ENCODE assay signal across 25 mouse cellular contexts in genomic region chr10:41460501-41460900, GRCm38 (mm10). TPM values are rescaled to one million over a fixed set of nuclear protein-coding genes. Genes with fewer than 3 reads are reported as not detected.
DNase-seq lines count a peak whose midpoint lies in the region; ATAC-seq and TF ChIP-seq lines count a peak whose summit lies in the region.
"Had no signal": no experiment of that assay in that cellular context is flagged by ENCODE, and none has a peak within 500 bp of the region (broad histone marks: within the 10 kb centered on the region; RNA-seq: fewer than 3 reads in every experiment).

No protein-coding gene starts in this region.

- no peak for TF ChIP-seq CTCF in midbrain, postnatal 0 days (IDR thresholded peaks at IDR 0.05)
- no peak for TF ChIP-seq CTCF in E14TG2a.4 (conservative IDR thresholded peaks at IDR 0.05; ENCODE audit: low read length)

- no peak for ATAC-seq in midbrain, embryonic 11.5 days (ENCODE audit: low FRiP score)
- no peak for ATAC-seq in midbrain, postnatal 0 days (ENCODE audit: low FRiP score)
- ATAC-seq: CD4-positive, CD25-positive, alpha-beta regulatory T cell, adult 4 months; inflammation-experienced regulatory T-cells, adult 6 months; liver, postnatal 0 days; lung, postnatal 0 days had no signal

- 35% methylated on average over 2 of the region's 2 CpGs for WGBS in midbrain, embryonic 11.5 days
- WGBS in midbrain, postnatal 0 days: 45% methylated on average over 2 of the region's 2 CpGs

- peak; percentile 88 for DNase-seq in heart, adult 11 months
- no peak for DNase-seq in heart, postnatal 4 days
- peak; percentile 12 for DNase-seq in midbrain, embryonic 11.5 days (ENCODE audit: low spot score, missing footprints)
- DNase-seq in midbrain, postnatal 0 days (ENCODE audit: low spot score): no peak
- DNase-seq in R1 (ENCODE audit: low read depth, low spot score): peak; percentile 71
- DNase-seq in embryo, embryonic 11 days: no peak
- DNase-seq: adrenal gland, postnatal 14 days; cerebellum, adult 9-10 months; heart, postnatal 14 days; kidney, adult 8-10 months; kidney, postnatal 25 days; liver, postnatal 0 days had no signal

- no peaks in the 10 kb centered on the region for H3K4me1 ChIP-seq in midbrain, embryonic 11.5 days (ENCODE audit: control insufficient read depth, insufficient read depth, low read length)
- H3K4me1 ChIP-seq in midbrain, postnatal 0 days (ENCODE audit: insufficient read depth, low read length): no peaks in the 10 kb centered on the region
- H3K4me1 ChIP-seq in E14TG2a.4 (replicated peaks; ENCODE audit: low read depth, low read length): peaks cover 85% of the 10 kb centered on the region
- H3K4me1 ChIP-seq: embryonic facial prominence, embryonic 15.5 days had no signal

- no peaks in the 10 kb centered on the region for H3K9me3 ChIP-seq in midbrain, embryonic 11.5 days (ENCODE audit: control insufficient read depth, low read length)
- no peaks in the 10 kb centered on the region for H3K9me3 ChIP-seq in midbrain, postnatal 0 days (ENCODE audit: low read length)
- H3K9me3 ChIP-seq in E14TG2a.4 (ENCODE audit: low read length): no peaks in the 10 kb centered on the region
- H3K9me3 ChIP-seq: embryonic facial prominence, embryonic 15.5 days; heart, embryonic 12.5 days; neural tube, embryonic 12.5 days had no signal

- H3K4me3 ChIP-seq in midbrain, embryonic 11.5 days (ENCODE audit: low read depth, low read length): no peak overlapping the region
- H3K4me3 ChIP-seq in midbrain, postnatal 0 days (ENCODE audit: low read depth, low read length): no peak overlapping the region
- H3K4me3 ChIP-seq in E14TG2a.4 (replicated peaks; ENCODE audit: low read length): peak overlapping the region; percentile 27; the same call in 1 of the 2 replicates
- H3K4me3 ChIP-seq: embryonic facial prominence, embryonic 15.5 days; heart, embryonic 12.5 days; layer of hippocampus, adult 2 months; neural tube, embryonic 12.5 days had no signal

- peaks cover 9% of the 10 kb centered on the region for H3K36me3 ChIP-seq in midbrain, embryonic 11.5 days (ENCODE audit: control insufficient read depth, insufficient read depth, low read length)
- peaks cover 30% of the 10 kb centered on the region for H3K36me3 ChIP-seq in midbrain, postnatal 0 days (ENCODE audit: insufficient read depth, low read length)
- H3K36me3 ChIP-seq in E14TG2a.4 (ENCODE audit: insufficient read depth, low read length): peaks cover 69% of the 10 kb centered on the region

- H3K4me2 ChIP-seq in midbrain, embryonic 11.5 days: no peak overlapping the region
- H3K4me2 ChIP-seq in midbrain, postnatal 0 days (ENCODE audit: low read depth, low read length, poor library complexity, severe bottlenecking): no peak overlapping the region
- H3K4me2 ChIP-seq: embryonic facial prominence, embryonic 15.5 days; heart, embryonic 12.5 days; hindbrain, embryonic 14.5 days; neural tube, embryonic 12.5 days had no signal

- H3K27me3 ChIP-seq in midbrain, embryonic 11.5 days (ENCODE audit: control insufficient read depth, insufficient read depth, low read length): no peaks in the 10 kb centered on the region
- H3K27me3 ChIP-seq in midbrain, postnatal 0 days (ENCODE audit: insufficient read depth, low read length): no peaks in the 10 kb centered on the region
- H3K27me3 ChIP-seq in E14TG2a.4 (ENCODE audit: insufficient read depth, low read length): no peaks in the 10 kb centered on the region
- H3K27me3 ChIP-seq: embryonic facial prominence, embryonic 15.5 days; heart, embryonic 12.5 days; neural tube, embryonic 12.5 days had no signal

- H3K27ac ChIP-seq in midbrain, embryonic 11.5 days (ENCODE audit: low read depth, low read length): no peak overlapping the region
- no peak overlapping the region for H3K27ac ChIP-seq in midbrain, postnatal 0 days (ENCODE audit: low read depth, low read length)
- H3K27ac ChIP-seq: embryonic facial prominence, embryonic 15.5 days; hindbrain, embryonic 14.5 days; layer of hippocampus, adult 2 months; macrophage; neural tube, embryonic 12.5 days had no signal

- no peak overlapping the region for H3K9ac ChIP-seq in midbrain, embryonic 11.5 days (ENCODE audit: low read length)
- H3K9ac ChIP-seq in midbrain, postnatal 0 days (replicated peaks; ENCODE audit: low read length, poor library complexity, severe bottlenecking): no peak overlapping the region
- H3K9ac ChIP-seq: embryonic facial prominence, embryonic 15.5 days; heart, embryonic 12.5 days; hindbrain, embryonic 14.5 days; liver, postnatal 0 days; neural tube, embryonic 12.5 days had no signal

RNA-seq across cellular contexts. Expression of gene Zbtb24, which starts 10.3 kb away (rescaled TPM):
- total RNA-seq in heart, postnatal 4 days (2021): 10 to 100 TPM; 10.5 to 12.9 TPM
- polyA plus RNA-seq in midbrain, embryonic 11.5 days (2014; fragmentation: Nextera tagmentation; extraction: Ambion mirVana): 19.1 TPM in 2 replicates
- total RNA-seq in midbrain, postnatal 0 days (2014; rRNA removed): 17.2 and 22.3 TPM in 2 replicates
- 15.5 and 15.8 TPM in 2 replicates for polyA plus RNA-seq in midbrain, postnatal 0 days (2015; fragmentation: Nextera tagmentation; extraction: Ambion mirVana)

RNA-seq across cellular contexts. Expression of gene Mical1, which starts 15.6 kb away (rescaled TPM):
- 10 to 100 TPM; 52.4 to 59.4 TPM for total RNA-seq in heart, postnatal 4 days (2021)
- polyA plus RNA-seq in midbrain, embryonic 11.5 days (2014; fragmentation: Nextera tagmentation; extraction: Ambion mirVana): 34.0 and 36.6 TPM in 2 replicates
- total RNA-seq in midbrain, postnatal 0 days (2014; rRNA removed): 24.1 and 24.6 TPM in 2 replicates
- polyA plus RNA-seq in midbrain, postnatal 0 days (2015; fragmentation: Nextera tagmentation; extraction: Ambion mirVana): 18.7 and 21.2 TPM in 2 replicates

RNA-seq across cellular contexts. Expression of gene Smpd2, which starts 29.7 kb away (rescaled TPM):
- 10 to 100 TPM; 45.4 to 48.7 TPM for total RNA-seq in heart, postnatal 4 days (2021)
- polyA plus RNA-seq in midbrain, embryonic 11.5 days (2014; fragmentation: Nextera tagmentation; extraction: Ambion mirVana): 50.7 and 60.0 TPM in 2 replicates
- total RNA-seq in midbrain, postnatal 0 days (2014; rRNA removed): 34.4 and 36.9 TPM in 2 replicates
- 43.5 and 44.0 TPM in 2 replicates for polyA plus RNA-seq in midbrain, postnatal 0 days (2015; fragmentation: Nextera tagmentation; extraction: Ambion mirVana)

RNA-seq across cellular contexts. Expression of gene Ppil6, which starts 29.7 kb away (rescaled TPM):
- 1 to 10 TPM; 3.8 to 3.9 TPM for total RNA-seq in heart, postnatal 4 days (2021)
- polyA plus RNA-seq in midbrain, embryonic 11.5 days (2014; fragmentation: Nextera tagmentation; extraction: Ambion mirVana): 0.66 and 0.85 TPM in 2 replicates
- 1.8 and 2.3 TPM in 2 replicates for total RNA-seq in midbrain, postnatal 0 days (2014; rRNA removed)
- 4.7 and 5.3 TPM in 2 replicates for polyA plus RNA-seq in midbrain, postnatal 0 days (2015; fragmentation: Nextera tagmentation; extraction: Ambion mirVana)
- total RNA-seq: gastrocnemius, adult 18-20 months; gastrocnemius, postnatal 4 days; MEL had no signal
- polyA plus RNA-seq: CD4-positive, CD25-positive, alpha-beta regulatory T cell, adult 4 months; inflammation-experienced regulatory T-cells, adult 6 months; macrophage had no signal

RNA-seq across cellular contexts. Expression of gene Cd164, which starts 58.7 kb away (rescaled TPM):
- total RNA-seq in heart, postnatal 4 days (2021): 100 to 1,000 TPM; 216 to 218 TPM
- 112 and 126 TPM in 2 replicates for polyA plus RNA-seq in midbrain, embryonic 11.5 days (2014; fragmentation: Nextera tagmentation; extraction: Ambion mirVana)
- 29.3 and 31.2 TPM in 2 replicates for total RNA-seq in midbrain, postnatal 0 days (2014; rRNA removed)
- polyA plus RNA-seq in midbrain, postnatal 0 days (2015; fragmentation: Nextera tagmentation; extraction: Ambion mirVana): 44.5 and 48.2 TPM in 2 replicates

Comparison
In these comparisons a context has a peak if more than half of its experiments do, and no peak if none do; other contexts are left out.
1. DNase-seq: peak in heart, adult 11 months (single experiment), midbrain, embryonic 11.5 days (single experiment) and R1 (single experiment); none in heart, postnatal 4 days (single experiment), midbrain, postnatal 0 days (single experiment) and embryo, embryonic 11 days (single experiment).